Mouse (Mus musculus) small intestine, adult 2 months (tissue): ENCODE data around the gene Tbc1d8. TPM values are rescaled to one million over a fixed set of nuclear protein-coding genes. Genes with fewer than 3 reads are reported as not detected.

ENCODE experiments used
- H3K27ac ChIP-seq: fragments of 200-500 bp; 2 replicates; pipeline ENCODE4 v1.5.1; 2012; ENCODE audit warnings: low read depth, low read length, control low read depth, inconsistent platforms; ENCODE audit not compliant: insufficient read depth
- H3K27me3 ChIP-seq: fragments of 200-500 bp; 2 replicates; pipeline ENCODE4 v1.6.1; 2012; ENCODE audit warnings: mild to moderate bottlenecking, moderate library complexity, low read length, inconsistent platforms; ENCODE audit not compliant: control insufficient read depth, insufficient read depth
- H3K36me3 ChIP-seq: fragments of 200-500 bp; 2 replicates; pipeline ENCODE4 v1.6.1; 2012; ENCODE audit warnings: mild to moderate bottlenecking, low read length, control low read depth, inconsistent platforms; ENCODE audit not compliant: control insufficient read depth, insufficient read depth
- H3K4me1 ChIP-seq: fragments of 200-500 bp; 2 replicates; pipeline ENCODE4 v1.6.1; 2012; ENCODE audit warnings: low read length, inconsistent platforms, mixed read lengths; ENCODE audit not compliant: control insufficient read depth, insufficient read depth, insufficient read length
- H3K4me3 ChIP-seq: fragments of 200-500 bp; 2 replicates; pipeline ENCODE4 v1.5.1; 2012; ENCODE audit warnings: low read depth, mild to moderate bottlenecking, control low read depth, inconsistent platforms, low read length, moderate library complexity
- CTCF ChIP-seq: fragments of 200-500 bp; IDR thresholded peaks from 2 replicates; pipeline ENCODE4 v1.5.1; 2012; ENCODE audit warnings: low read depth, mild to moderate bottlenecking, control low read depth, inconsistent platforms, low read length, moderate library complexity, mixed read lengths; ENCODE audit not compliant: insufficient replicate concordance, insufficient read length; ENCODE audit errors: extremely low read depth
- POLR2A ChIP-seq: fragments of 200-500 bp; IDR thresholded peaks from 2 replicates; pipeline ENCODE4 v1.6.1; 2012; ENCODE audit warnings: low read depth, mild to moderate bottlenecking, control low read depth, inconsistent platforms, low read length, moderate library complexity
- WGBS: fragments of 180-500 bp; shearing (Covaris S2); methylation state at CpG from one replicate; pipeline ENCODE4 v1.1.7; 2018; 5-methylcytosine and 5-hydroxymethylcytosine counted together
- polyA plus RNA-seq: library from polyadenylated mRNA; depleted of rRNA; stranded (reverse); fragments of >200 nt; gene quantifications from 2 replicates; pipeline ENCODE4 v1.2.3, GENCODE M21; 2012

Gene Tbc1d8
- polyA plus RNA-seq, 1 experiment, result 13.1 TPM

DNA sequence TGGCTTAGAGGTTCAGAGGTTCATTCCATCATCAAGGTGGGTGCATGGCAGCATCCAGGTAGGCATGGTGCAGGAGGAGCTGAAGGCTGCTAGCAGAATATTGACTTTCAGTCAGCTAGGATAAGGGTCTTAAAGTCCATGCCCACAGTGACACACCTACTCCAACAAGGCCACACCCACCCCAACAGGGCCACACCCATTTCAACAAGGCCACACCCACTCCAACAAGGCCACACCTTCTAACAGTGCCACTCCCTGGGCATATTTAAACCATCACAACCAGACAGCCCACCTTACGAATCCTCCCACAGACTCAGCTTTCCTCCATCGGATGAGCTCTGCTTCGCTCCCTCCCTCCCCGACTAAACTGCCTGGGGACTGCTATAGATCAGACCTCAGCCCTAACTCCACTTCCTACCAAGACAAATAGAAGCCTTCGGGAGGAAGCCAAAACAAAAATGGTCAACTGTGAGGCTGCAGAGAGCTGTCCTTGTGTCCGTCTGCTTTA lies 15.6 kb downstream of the Tbc1d8 start:
- TF ChIP-seq POLR2A (no peak), CTCF (no peak)
- Histone ChIP-seq H3K4me1 (peaks cover 10% of the 10 kb centered on the region; the same call in 1 of the 2 replicates), H3K27me3 (no peaks in the 10 kb centered on the region), H3K27ac (no peak overlapping the region), H3K4me3 (no peak overlapping the region), H3K36me3 (no peaks in the 10 kb centered on the region)
- 88% methylated on average over 6 of the region's 6 CpGs for WGBS

DNA sequence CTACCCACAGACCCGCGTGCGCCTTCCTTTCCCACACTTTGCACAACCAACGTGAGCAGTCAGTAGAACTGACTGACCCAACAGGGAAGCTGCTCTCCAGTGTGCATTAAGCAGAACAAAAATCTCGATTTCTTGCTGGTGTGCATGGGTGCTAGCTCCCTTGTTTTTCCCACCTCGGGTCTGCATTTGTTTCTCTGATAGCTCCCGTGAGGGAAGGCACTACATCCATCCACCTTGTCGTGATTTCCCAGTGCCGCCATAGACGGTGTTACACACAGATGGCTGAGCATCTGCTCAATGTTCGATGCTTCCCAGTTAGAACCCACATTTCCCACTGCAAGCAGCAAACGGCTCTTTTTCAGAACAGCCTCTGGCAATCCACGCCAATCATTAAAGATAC lies 16.5 kb downstream of the Tbc1d8 start:
- Histone ChIP-seq H3K36me3 (no peaks in the 10 kb centered on the region), H3K4me3 (no peak overlapping the region), H3K4me1 (peaks cover 10% of the 10 kb centered on the region; the same call in 1 of the 2 replicates), H3K27me3 (no peaks in the 10 kb centered on the region), H3K27ac (no peak overlapping the region)
- TF ChIP-seq CTCF, result no peak
- 90% methylated on average over 13 of the region's 13 CpGs for WGBS

DNA sequence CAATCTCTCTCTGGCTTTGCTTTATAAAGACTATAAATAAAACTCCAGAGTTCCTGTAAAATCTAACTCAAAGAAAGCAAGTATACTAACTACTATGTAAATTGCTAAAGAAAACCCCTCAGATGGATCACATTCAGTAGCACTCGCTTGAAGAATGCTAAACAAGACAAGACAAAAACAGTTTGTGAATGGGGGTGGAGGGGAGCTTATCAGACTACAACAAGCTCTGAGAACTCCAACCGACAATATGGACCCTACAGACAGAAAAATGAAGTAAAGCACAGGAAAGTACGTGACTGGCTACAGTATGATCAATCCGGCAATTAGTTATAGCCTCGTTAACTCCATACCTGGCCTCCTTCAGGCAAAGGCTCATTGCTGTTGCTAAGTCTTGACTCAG lies 18.1 kb downstream of the Tbc1d8 start:
- TF ChIP-seq POLR2A (no peak), CTCF (no peak)
- no peaks in the 10 kb centered on the region for H3K36me3 ChIP-seq
- H3K27me3 ChIP-seq, result no peaks in the 10 kb centered on the region
- no peak overlapping the region for H3K27ac ChIP-seq
- H3K4me1 ChIP-seq, result peaks cover 6% of the 10 kb centered on the region; the same call in 1 of the 2 replicates
- no peak overlapping the region for H3K4me3 ChIP-seq
- 92% methylated on average over 5 of the region's 5 CpGs for WGBS

DNA sequence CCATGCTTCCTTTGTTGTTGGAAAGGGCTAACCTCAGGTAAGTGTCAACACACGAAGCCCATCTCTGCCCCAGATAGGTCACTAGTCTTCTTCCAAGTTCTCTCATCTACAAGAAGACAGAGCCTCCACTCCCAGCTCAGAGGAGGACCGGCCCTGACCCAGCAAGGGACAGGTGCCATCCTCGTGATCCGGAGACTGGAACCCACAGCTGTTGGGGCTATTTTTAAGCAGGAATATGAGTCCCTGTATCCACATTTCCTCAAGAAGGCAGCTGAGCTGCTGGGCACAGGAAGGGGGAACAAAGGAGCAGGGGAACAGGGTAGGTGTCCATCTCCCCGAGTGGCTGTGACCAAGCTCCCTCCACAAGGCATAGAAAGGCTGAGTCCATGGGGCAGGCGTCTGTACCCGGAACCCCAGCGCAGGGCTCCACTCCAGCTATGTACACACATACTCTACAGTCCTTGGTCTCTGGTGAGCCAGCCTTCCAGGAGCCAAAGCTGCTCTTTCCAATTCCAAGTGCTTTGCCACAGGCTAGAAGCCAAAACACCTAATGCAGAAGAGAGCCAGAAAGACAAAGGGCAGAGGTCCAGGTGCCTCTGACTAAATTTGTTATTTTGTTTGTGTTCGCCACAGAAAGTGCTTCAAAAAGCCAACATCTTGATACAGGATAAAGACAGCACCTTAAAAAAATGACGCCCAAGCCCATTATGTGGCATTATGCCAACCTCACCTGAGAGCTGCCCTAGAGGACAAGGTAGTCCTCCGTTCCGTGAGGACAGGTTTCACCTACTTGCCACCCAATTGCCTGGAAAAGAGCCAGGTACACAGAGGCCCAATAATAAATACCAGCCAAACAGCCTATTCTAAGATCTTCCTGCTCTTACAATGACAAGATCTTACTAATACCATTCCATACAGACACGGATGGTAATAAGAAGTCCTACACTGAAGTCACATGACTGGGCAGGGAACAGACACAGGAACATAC lies 20.4 kb downstream of the Tbc1d8 start:
- Histone ChIP-seq H3K27ac (no peak overlapping the region; the same call in 1 of the 2 replicates), H3K4me1 (peaks cover 6% of the 10 kb centered on the region; the same call in 1 of the 2 replicates), H3K4me3 (no peak overlapping the region), H3K36me3 (no peaks in the 10 kb centered on the region), H3K27me3 (no peaks in the 10 kb centered on the region)
- 35% methylated on average over 13 of the region's 13 CpGs for WGBS
- TF ChIP-seq POLR2A (no peak), CTCF (no peak)

DNA sequence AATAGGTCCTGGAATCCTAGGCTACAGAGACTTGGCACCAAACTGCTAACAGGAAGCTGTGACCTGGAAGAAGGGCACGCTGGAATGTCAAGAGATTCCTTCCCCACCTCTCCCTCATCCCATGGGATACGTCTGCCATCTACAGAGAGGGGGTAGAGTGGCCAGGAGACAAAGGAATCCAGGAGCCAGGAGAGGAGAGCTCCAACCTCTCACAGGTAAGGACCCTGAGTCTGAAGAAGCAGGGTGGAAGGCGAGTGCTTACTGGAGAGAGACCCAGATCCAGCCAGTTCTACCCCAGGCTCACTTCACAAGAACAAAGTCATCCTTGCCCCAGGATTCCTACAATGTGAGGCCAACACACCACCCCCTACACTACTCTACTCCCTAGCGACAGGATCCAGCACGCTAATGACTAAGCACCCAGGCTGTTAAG lies 22.1 kb downstream of the Tbc1d8 start:
- WGBS, result 83% methylated on average over 5 of the region's 5 CpGs
- Histone ChIP-seq H3K36me3 (no peaks in the 10 kb centered on the region), H3K27me3 (no peaks in the 10 kb centered on the region), H3K27ac (no peak overlapping the region), H3K4me1 (peaks cover 6% of the 10 kb centered on the region; the same call in 1 of the 2 replicates), H3K4me3 (no peak overlapping the region)
- TF ChIP-seq POLR2A (no peak), CTCF (no peak)

DNA sequence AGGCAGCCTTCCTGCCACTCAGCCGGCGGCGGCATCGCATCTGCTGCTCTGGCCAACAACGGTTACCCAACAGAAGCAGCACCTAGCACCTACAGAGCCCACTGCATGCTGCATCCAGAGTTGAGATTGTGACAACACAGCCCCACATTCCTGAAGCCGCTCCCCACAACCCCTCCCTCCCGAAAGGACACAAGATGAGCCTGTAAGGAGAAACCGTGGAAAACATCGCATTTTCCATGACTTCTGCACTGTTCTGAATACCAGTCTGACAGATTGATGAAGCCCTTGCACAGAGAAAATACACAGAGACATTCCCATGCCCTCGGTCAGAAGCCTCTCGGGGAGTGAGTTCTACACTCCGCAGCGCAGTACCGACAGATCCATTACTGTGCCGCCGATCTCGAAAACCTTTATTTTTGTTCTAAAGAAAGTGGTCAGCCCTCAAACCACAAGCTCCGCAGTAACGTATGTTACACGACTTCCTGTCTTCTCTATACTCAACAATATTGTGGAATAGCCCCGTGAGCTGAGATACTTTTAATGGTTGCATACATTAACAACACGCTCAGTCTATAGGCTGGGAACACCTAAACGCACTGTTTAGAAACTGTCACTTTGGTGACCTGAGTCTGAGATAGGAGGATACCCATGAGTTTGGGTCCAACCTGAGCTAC lies 23.1 kb downstream of the Tbc1d8 start:
- WGBS, result 71% methylated on average over 23 of the region's 23 CpGs
- no peak for TF ChIP-seq POLR2A
- TF ChIP-seq CTCF, result no peak
- Histone ChIP-seq H3K36me3 (no peaks in the 10 kb centered on the region), H3K27ac (no peak overlapping the region), H3K27me3 (no peaks in the 10 kb centered on the region), H3K4me1 (peaks cover 6% of the 10 kb centered on the region; the same call in 1 of the 2 replicates), H3K4me3 (no peak overlapping the region)
